Mouse (Mus musculus): Measurements from ENCODE around the gene Olfr554. TPM values are rescaled to one million over a fixed set of nuclear protein-coding genes. Genes with fewer than 3 reads are reported as not detected.
"Not testable (repeated sequence)": the region's sequence is repeated elsewhere in the genome, so short reads cannot be mapped to it uniquely, and the experiment has no call there.

Gene Olfr554
- not detected in 2 replicates for polyA plus RNA-seq (2015; fragmentation: Nextera tagmentation; extraction: Ambion mirVana)

GRCm38 (mm10) chr7:102638132-102638531 lies at the start of gene Olfr554:
Gene Olfr554, plus strand, starts transcription at chr7:102638432.
- WGBS (ENCODE audit: insufficient replicate concordance) = 35% methylated on average over 1 of the region's 1 CpGs
- H3K4me1 ChIP-seq (replicated peaks) = no peaks in the 10 kb centered on the region
- ATAC-seq (ENCODE audit: insufficient read depth) = no peak
- H3K9ac ChIP-seq = no peak within 1 kb of the TSS
- H3K4me3 ChIP-seq (replicated peaks) = no peak within 1 kb of the TSS
- H3K27ac ChIP-seq (replicated peaks) = no peak within 1 kb of the TSS
- no peaks in the 10 kb centered on the region for H3K9me3 ChIP-seq (replicated peaks)
- H3K27me3 ChIP-seq = no peaks in the 10 kb centered on the region
- H3K4me2 ChIP-seq = no peak within 1 kb of the TSS
- H3K36me3 ChIP-seq (replicated peaks) = no peaks in the 10 kb centered on the region

GRCm38 (mm10) chr7:102591786-102592185 lies 46.4 kb upstream of the Olfr554 start, which contains the start of gene Olfr551:
Gene Olfr551, minus strand, starts transcription at chr7:102591886.
- Histone ChIP-seq H3K4me2 (no peak within 1 kb of the TSS), H3K27ac (replicated peaks) (no peak within 1 kb of the TSS), H3K27me3 (no peaks in the 10 kb centered on the region), H3K4me3 (replicated peaks) (no peak within 1 kb of the TSS), H3K9me3 (replicated peaks) (no peaks in the 10 kb centered on the region), H3K4me1 (replicated peaks) (no peaks in the 10 kb centered on the region), H3K9ac (no peak within 1 kb of the TSS), H3K36me3 (replicated peaks) (no peaks in the 10 kb centered on the region)
- no peak for ATAC-seq (ENCODE audit: insufficient read depth)
- WGBS (ENCODE audit: insufficient replicate concordance) = 79% methylated on average over 3 of the region's 3 CpGs

- Histone ChIP-seq H3K4me2 (no peak within 1 kb of the TSS), H3K9ac (no peak within 1 kb of the TSS), H3K4me1 (replicated peaks) (no peaks in the 10 kb centered on the region), H3K4me3 (replicated peaks) (no peak within 1 kb of the TSS), H3K27me3 (no peaks in the 10 kb centered on the region), H3K9me3 (replicated peaks) (no peaks in the 10 kb centered on the region), H3K27ac (replicated peaks) (no peak within 1 kb of the TSS), H3K36me3 (replicated peaks) (no peaks in the 10 kb centered on the region)
- 36% methylated on average over 1 of the region's 1 CpGs for WGBS (ENCODE audit: insufficient replicate concordance)
- ATAC-seq (ENCODE audit: insufficient read depth) = no peak
These were observed 40.7 kb upstream of the Olfr554 start, which contains the start of gene Olfr552 for GRCm38 (mm10) chr7:102597378-102598031. Gene Olfr552, plus strand, starts transcription at chr7:102597770.

- no peaks in the 10 kb centered on the region for H3K9me3 ChIP-seq (replicated peaks)
- H3K4me1 ChIP-seq (replicated peaks) = no peaks in the 10 kb centered on the region
- no peaks in the 10 kb centered on the region for H3K27me3 ChIP-seq
- H3K9ac ChIP-seq = no peak within 1 kb of the TSS
- ATAC-seq (ENCODE audit: insufficient read depth) = no peak
- no peak within 1 kb of the TSS for H3K27ac ChIP-seq (replicated peaks)
- H3K4me3 ChIP-seq (replicated peaks) = no peak within 1 kb of the TSS
- no peak within 1 kb of the TSS for H3K4me2 ChIP-seq
- no peaks in the 10 kb centered on the region for H3K36me3 ChIP-seq (replicated peaks)
These were observed 20.1 kb upstream of the Olfr554 start, which contains the start of gene Olfr553 for GRCm38 (mm10) chr7:102618118-102618517. Gene Olfr553, minus strand, starts transcription at chr7:102618218.

GRCm38 (mm10) chr7:102619608-102620007 lies 18.6 kb upstream of the Olfr554 start:
- H3K4me2 ChIP-seq = no peak overlapping the region
- H3K27me3 ChIP-seq = no peaks in the 10 kb centered on the region
- ATAC-seq (ENCODE audit: insufficient read depth) = no peak
- H3K9ac ChIP-seq = no peak overlapping the region
- H3K4me3 ChIP-seq (replicated peaks) = no peak overlapping the region
- 39% methylated on average over 5 of the region's 5 CpGs for WGBS (ENCODE audit: insufficient replicate concordance)
- no peak overlapping the region for H3K27ac ChIP-seq (replicated peaks)
- no peaks in the 10 kb centered on the region for H3K36me3 ChIP-seq (replicated peaks)
- no peaks in the 10 kb centered on the region for H3K9me3 ChIP-seq (replicated peaks)
- no peaks in the 10 kb centered on the region for H3K4me1 ChIP-seq (replicated peaks)

GRCm38 (mm10) chr7:102620368-102620767 lies 17.9 kb upstream of the Olfr554 start:
- not testable (repeated sequence) for H3K36me3 ChIP-seq (replicated peaks); H3K27ac ChIP-seq (replicated peaks); H3K9me3 ChIP-seq (replicated peaks); H3K4me3 ChIP-seq (replicated peaks); H3K9ac ChIP-seq; ATAC-seq (ENCODE audit: insufficient read depth); H3K27me3 ChIP-seq; H3K4me1 ChIP-seq (replicated peaks); H3K4me2 ChIP-seq
- 77% methylated on average over 19 of the region's 19 CpGs for WGBS (ENCODE audit: insufficient replicate concordance)

GRCm38 (mm10) chr7:102636665-102637064 lies 1.6 kb upstream of the Olfr554 start:
- Histone ChIP-seq H3K27me3 (no peaks in the 10 kb centered on the region), H3K9ac (no peak overlapping the region), H3K4me3 (replicated peaks) (no peak overlapping the region), H3K27ac (replicated peaks) (no peak overlapping the region), H3K36me3 (replicated peaks) (no peaks in the 10 kb centered on the region), H3K4me2 (no peak overlapping the region), H3K4me1 (replicated peaks) (no peaks in the 10 kb centered on the region), H3K9me3 (replicated peaks) (no peaks in the 10 kb centered on the region)
- ATAC-seq (ENCODE audit: insufficient read depth) = no peak
- WGBS (ENCODE audit: insufficient replicate concordance) = 13% methylated on average over 3 of the region's 3 CpGs

- not testable (repeated sequence) for H3K9me3 ChIP-seq (replicated peaks); H3K36me3 ChIP-seq (replicated peaks); ATAC-seq (ENCODE audit: insufficient read depth); H3K4me1 ChIP-seq (replicated peaks); H3K27me3 ChIP-seq; H3K4me2 ChIP-seq; H3K4me3 ChIP-seq (replicated peaks); H3K9ac ChIP-seq; H3K27ac ChIP-seq (replicated peaks)
- 69% methylated on average over 4 of the region's 4 CpGs for WGBS (ENCODE audit: insufficient replicate concordance)
These were observed 6.7 kb downstream of the Olfr554 start for GRCm38 (mm10) chr7:102644945-102645344.

- no peak within 1 kb of the TSS for H3K4me3 ChIP-seq (replicated peaks)
- H3K4me2 ChIP-seq = no peak within 1 kb of the TSS
- H3K27me3 ChIP-seq = no peaks in the 10 kb centered on the region
- no peaks in the 10 kb centered on the region for H3K36me3 ChIP-seq (replicated peaks)
- no peak within 1 kb of the TSS for H3K9ac ChIP-seq
- no peak within 1 kb of the TSS for H3K27ac ChIP-seq (replicated peaks)
- H3K9me3 ChIP-seq (replicated peaks) = no peaks in the 10 kb centered on the region
- ATAC-seq (ENCODE audit: insufficient read depth) = no peak
- 48% methylated on average over 1 of the region's 1 CpGs for WGBS (ENCODE audit: insufficient replicate concordance)
- no peaks in the 10 kb centered on the region for H3K4me1 ChIP-seq (replicated peaks)
These were observed 20.3 kb downstream of the Olfr554 start, which contains the start of gene Olfr555 for GRCm38 (mm10) chr7:102658523-102658922. Gene Olfr555, plus strand, starts transcription at chr7:102658823.

GRCm38 (mm10) chr7:102664599-102664998 lies 26.4 kb downstream of the Olfr554 start, which contains the start of gene Olfr556:
Gene Olfr556, plus strand, starts transcription at chr7:102664899.
- no peak for ATAC-seq (ENCODE audit: insufficient read depth)
- whole genome bisulfite sequencing (ENCODE audit: insufficient replicate concordance) = 41% methylated on average over 3 of the region's 3 CpGs
- Histone ChIP-seq H3K9ac (no peak within 1 kb of the TSS), H3K36me3 (replicated peaks) (no peaks in the 10 kb centered on the region), H3K4me2 (no peak within 1 kb of the TSS), H3K27me3 (no peaks in the 10 kb centered on the region), H3K4me1 (replicated peaks) (no peaks in the 10 kb centered on the region), H3K9me3 (replicated peaks) (no peaks in the 10 kb centered on the region), H3K27ac (replicated peaks) (no peak within 1 kb of the TSS), H3K4me3 (replicated peaks) (no peak within 1 kb of the TSS)

- no peak overlapping the region for H3K27ac ChIP-seq (replicated peaks)
- H3K9me3 ChIP-seq (replicated peaks) = no peaks in the 10 kb centered on the region
- WGBS (ENCODE audit: insufficient replicate concordance) = 25% methylated on average over 2 of the region's 2 CpGs
These were observed 27.1 kb downstream of the Olfr554 start for GRCm38 (mm10) chr7:102665378-102665777.

GRCm38 (mm10) chr7:102676225-102676624 lies 38.0 kb downstream of the Olfr554 start:
- 65% methylated on average over 2 of the region's 2 CpGs for whole genome bisulfite sequencing (ENCODE audit: insufficient replicate concordance)
- Histone ChIP-seq H3K36me3 (replicated peaks) (no peaks in the 10 kb centered on the region), H3K9ac (no peak overlapping the region), H3K9me3 (replicated peaks) (no peaks in the 10 kb centered on the region), H3K27ac (replicated peaks) (no peak overlapping the region), H3K4me3 (replicated peaks) (no peak overlapping the region), H3K4me1 (replicated peaks) (no peaks in the 10 kb centered on the region), H3K4me2 (no peak overlapping the region), H3K27me3 (no peaks in the 10 kb centered on the region)
- ATAC-seq (ENCODE audit: insufficient read depth) = no peak

More at GRCm38 (mm10) chr7:102665378-102665777, 27.1 kb downstream of the Olfr554 start:
- Histone ChIP-seq H3K27me3 (no peaks in the 10 kb centered on the region), H3K4me2 (no peak overlapping the region), H3K36me3 (replicated peaks) (no peaks in the 10 kb centered on the region), H3K9ac (no peak overlapping the region), H3K4me1 (replicated peaks) (no peaks in the 10 kb centered on the region), H3K4me3 (replicated peaks) (no peak overlapping the region)
- no peak for ATAC-seq (ENCODE audit: insufficient read depth)

Data from liver, embryonic 15.5 days (tissue).